Mouse (Mus musculus) myocyte (in vitro differentiated cells): ENCODE results near the gene Tac4.
A peak's percentile ranks its signal among the peaks of the same experiment; 100 is the strongest.

ENCODE experiments used
- E2F4 ChIP-seq: IDR thresholded peaks from one replicate; pipeline ENCODE4 v1.6.1; 2011; ENCODE audit warnings: mild to moderate bottlenecking, control low read depth, moderate library complexity; ENCODE audit not compliant: insufficient read depth
- POLR2A ChIP-seq: IDR thresholded peaks from one replicate; pipeline ENCODE4 v1.6.1; 2011; ENCODE audit warnings: low read depth, mild to moderate bottlenecking, control low read depth, moderate library complexity; ENCODE audit not compliant: insufficient read length
- POLR2AphosphoS2 ChIP-seq: IDR thresholded peaks from one replicate; pipeline ENCODE4 v1.6.1; 2011; ENCODE audit warnings: low read depth, control low read depth; ENCODE audit not compliant: insufficient read length
- USF1 ChIP-seq: IDR thresholded peaks from one replicate; pipeline ENCODE4 v1.6.1; 2011; ENCODE audit warnings: low read depth, mild to moderate bottlenecking, control low read depth, moderate library complexity

- TF ChIP-seq E2F4 (no peak), POLR2A (no peak), POLR2AphosphoS2 (peak; percentile 83), USF1 (no peak)
Observed at GRCm38 (mm10) chr11:95309510-95310006, 48.2 kb downstream of the Tac4 start.
